Mouse (Mus musculus): ENCODE measurements around the gene Tet1. TPM values are rescaled to one million over a fixed set of nuclear protein-coding genes. Genes with fewer than 3 reads are reported as not detected.

Tet1 gene
- polyA plus RNA-seq, 1 experiment, result 0.84 TPM

- WGBS, result 9% methylated on average over 28 of the region's 28 CpGs
- TF ChIP-seq POLR2A (IDR thresholded peaks at IDR 0.05; ENCODE audit: low read depth, low read length) (no peak), CTCF (IDR thresholded peaks at IDR 0.05; ENCODE audit: extremely low read depth, insufficient read depth, insufficient read length, insufficient replicate concordance) (no peak)
- no peaks in the 10 kb centered on the region for H3K36me3 ChIP-seq (ENCODE audit: control insufficient read depth, insufficient read depth, low read length)
Measured at GRCm38 (mm10) chr10:62865167-62866034, 43.4 kb downstream of the Tet1 start.

GRCm38 (mm10) chr10:62863563-62863962 lies 45.2 kb downstream of the Tet1 start:
- TF ChIP-seq POLR2A (IDR thresholded peaks at IDR 0.05; ENCODE audit: low read depth, low read length), result no peak
- TF ChIP-seq CTCF (IDR thresholded peaks at IDR 0.05; ENCODE audit: extremely low read depth, insufficient read depth, insufficient read length, insufficient replicate concordance), result no peak
- no peaks in the 10 kb centered on the region; the same call in 1 of the 2 replicates for H3K4me1 ChIP-seq (ENCODE audit: control insufficient read depth, insufficient read depth, insufficient read length)
- H3K4me3 ChIP-seq (ENCODE audit: extremely low read depth, insufficient read depth, insufficient read length), result no peak overlapping the region
- no peaks in the 10 kb centered on the region for H3K36me3 ChIP-seq (ENCODE audit: control insufficient read depth, insufficient read depth, low read length)
- H3K27ac ChIP-seq (ENCODE audit: insufficient read depth, low read length), result no peak overlapping the region
- no peak for DNase-seq (ENCODE audit: low read depth in 1 of 2, low spot score in 2 of 2)
- 12% methylated on average over 3 of the region's 3 CpGs for WGBS
- H3K27me3 ChIP-seq (ENCODE audit: control insufficient read depth, insufficient read depth, low read length), result no peaks in the 10 kb centered on the region

More at GRCm38 (mm10) chr10:62865167-62866034, 43.4 kb downstream of the Tet1 start:
- peak overlapping the region; percentile 19 for H3K27ac ChIP-seq (ENCODE audit: insufficient read depth, low read length)
- H3K27me3 ChIP-seq (ENCODE audit: control insufficient read depth, insufficient read depth, low read length), result no peaks in the 10 kb centered on the region
- no peaks in the 10 kb centered on the region; the same call in 1 of the 2 replicates for H3K4me1 ChIP-seq (ENCODE audit: control insufficient read depth, insufficient read depth, insufficient read length)
- DNase-seq (ENCODE audit: low read depth in 1 of 2, low spot score in 2 of 2), result peak in 1 of 2 experiments; percentile 29
- peak overlapping the region; percentile 63 for H3K4me3 ChIP-seq (ENCODE audit: extremely low read depth, insufficient read depth, insufficient read length)

- H3K4me1 ChIP-seq (ENCODE audit: control insufficient read depth, insufficient read depth, insufficient read length), result no peaks in the 10 kb centered on the region; the same call in 1 of the 2 replicates
- H3K36me3 ChIP-seq (ENCODE audit: control insufficient read depth, insufficient read depth, low read length), result no peaks in the 10 kb centered on the region
- H3K27ac ChIP-seq (ENCODE audit: insufficient read depth, low read length), result no peak overlapping the region
- DNase-seq (ENCODE audit: low read depth in 1 of 2, low spot score in 2 of 2), result peak in 1 of 2 experiments; percentile 28
- H3K4me3 ChIP-seq (ENCODE audit: extremely low read depth, insufficient read depth, insufficient read length), result no peak overlapping the region
- 95% methylated on average over 1 of the region's 1 CpGs for WGBS
- TF ChIP-seq CTCF (IDR thresholded peaks at IDR 0.05; ENCODE audit: extremely low read depth, insufficient read depth, insufficient read length, insufficient replicate concordance), result no peak
- no peaks in the 10 kb centered on the region for H3K27me3 ChIP-seq (ENCODE audit: control insufficient read depth, insufficient read depth, low read length)
Measured at GRCm38 (mm10) chr10:62862435-62862834, 46.4 kb downstream of the Tet1 start.

DNA sequence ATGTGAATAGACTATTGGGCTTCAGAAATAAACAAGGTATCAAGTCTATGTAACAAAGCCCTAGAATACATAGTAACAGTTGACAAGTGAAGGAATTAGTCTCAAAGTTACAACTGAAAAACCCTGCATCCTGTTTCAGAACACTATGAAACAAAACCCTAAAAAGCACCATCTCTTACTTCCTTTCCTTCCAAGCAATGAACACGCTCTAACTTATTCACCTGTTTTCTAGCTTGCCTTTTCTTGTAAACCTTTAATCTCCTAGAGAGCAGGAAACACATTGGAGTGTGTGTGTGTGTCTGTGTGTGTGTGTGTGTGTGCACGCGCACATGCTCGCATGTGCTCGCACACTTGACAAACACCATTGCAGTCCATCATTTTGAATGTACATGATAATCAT lies 49.8 kb downstream of the Tet1 start:
- no peak overlapping the region for H3K4me3 ChIP-seq (ENCODE audit: extremely low read depth, insufficient read depth, insufficient read length)
- 58% methylated on average over 5 of the region's 5 CpGs for WGBS
- no peaks in the 10 kb centered on the region; the same call in 1 of the 2 replicates for H3K4me1 ChIP-seq (ENCODE audit: control insufficient read depth, insufficient read depth, insufficient read length)
- no peaks in the 10 kb centered on the region for H3K36me3 ChIP-seq (ENCODE audit: control insufficient read depth, insufficient read depth, low read length)
- DNase-seq (ENCODE audit: low read depth in 1 of 2, low spot score in 2 of 2), result no peak
- H3K27me3 ChIP-seq (ENCODE audit: control insufficient read depth, insufficient read depth, low read length), result no peaks in the 10 kb centered on the region
- H3K27ac ChIP-seq (ENCODE audit: insufficient read depth, low read length), result no peak overlapping the region
- no peak for TF ChIP-seq CTCF (IDR thresholded peaks at IDR 0.05; ENCODE audit: extremely low read depth, insufficient read depth, insufficient read length, insufficient replicate concordance)
- no peak for TF ChIP-seq POLR2A (IDR thresholded peaks at IDR 0.05; ENCODE audit: low read depth, low read length)

GRCm38 (mm10) chr10:62856690-62857290 lies 52.0 kb downstream of the Tet1 start:
- no peak overlapping the region for H3K4me3 ChIP-seq (ENCODE audit: extremely low read depth, insufficient read depth, insufficient read length)
- H3K4me1 ChIP-seq (ENCODE audit: control insufficient read depth, insufficient read depth, insufficient read length), result no peaks in the 10 kb centered on the region
- no peak for DNase-seq (ENCODE audit: low read depth in 1 of 2, low spot score in 2 of 2)
- WGBS, result 73% methylated on average over 10 of the region's 10 CpGs
- no peaks in the 10 kb centered on the region for H3K36me3 ChIP-seq (ENCODE audit: control insufficient read depth, insufficient read depth, low read length)
- no peak overlapping the region for H3K27ac ChIP-seq (ENCODE audit: insufficient read depth, low read length)
- no peak for TF ChIP-seq POLR2A (IDR thresholded peaks at IDR 0.05; ENCODE audit: low read depth, low read length)
- TF ChIP-seq CTCF (IDR thresholded peaks at IDR 0.05; ENCODE audit: extremely low read depth, insufficient read depth, insufficient read length, insufficient replicate concordance), result no peak
- H3K27me3 ChIP-seq (ENCODE audit: control insufficient read depth, insufficient read depth, low read length), result no peaks in the 10 kb centered on the region

GRCm38 (mm10) chr10:62854992-62855391 lies 53.8 kb downstream of the Tet1 start:
- Histone ChIP-seq H3K27ac (ENCODE audit: insufficient read depth, low read length) (no peak overlapping the region), H3K4me3 (ENCODE audit: extremely low read depth, insufficient read depth, insufficient read length) (no peak overlapping the region), H3K36me3 (ENCODE audit: control insufficient read depth, insufficient read depth, low read length) (no peaks in the 10 kb centered on the region), H3K4me1 (ENCODE audit: control insufficient read depth, insufficient read depth, insufficient read length) (no peaks in the 10 kb centered on the region), H3K27me3 (ENCODE audit: control insufficient read depth, insufficient read depth, low read length) (no peaks in the 10 kb centered on the region)
- 77% methylated on average over 2 of the region's 2 CpGs for WGBS
- no peak for DNase-seq (ENCODE audit: low read depth in 1 of 2, low spot score in 2 of 2)
- TF ChIP-seq CTCF (IDR thresholded peaks at IDR 0.05; ENCODE audit: extremely low read depth, insufficient read depth, insufficient read length, insufficient replicate concordance), result no peak
- TF ChIP-seq POLR2A (IDR thresholded peaks at IDR 0.05; ENCODE audit: low read depth, low read length), result no peak

All from spleen, adult 2 months (tissue).